Mouse (Mus musculus) cortical plate, adult 2 months (tissue): ENCODE data around the gene Tctex1d1. TPM values are rescaled to one million over a fixed set of nuclear protein-coding genes. Genes with fewer than 3 reads are reported as not detected.

Source experiments
- H3K27ac ChIP-seq: fragments of 200-500 bp; 2 replicates; pipeline ENCODE4 v1.5.1; 2012; ENCODE audit warnings: low read length, control low read depth, inconsistent platforms; ENCODE audit not compliant: insufficient read depth
- H3K4me1 ChIP-seq: fragments of 200-500 bp; 2 replicates; pipeline ENCODE4 v1.6.1; 2011; ENCODE audit warnings: low read length; ENCODE audit not compliant: control insufficient read depth, insufficient read depth
- H3K4me3 ChIP-seq: fragments of 200-500 bp; 2 replicates; pipeline ENCODE4 v1.5.1; 2011; ENCODE audit warnings: mild to moderate bottlenecking, low read length, control low read depth; ENCODE audit not compliant: insufficient read depth
- CTCF ChIP-seq: fragments of 200-500 bp; IDR thresholded peaks from 2 replicates; pipeline ENCODE4 v1.5.1; 2011; ENCODE audit warnings: mild to moderate bottlenecking, control low read depth, low read length; ENCODE audit not compliant: insufficient read depth; ENCODE audit errors: extremely low read depth
- POLR2A ChIP-seq: fragments of 200-500 bp; IDR thresholded peaks from 2 replicates; pipeline ENCODE4 v1.6.1; 2011; ENCODE audit warnings: mild to moderate bottlenecking, low read length, control low read depth; ENCODE audit not compliant: insufficient read depth; ENCODE audit errors: extremely low read depth
- polyA plus RNA-seq: library from polyadenylated mRNA; depleted of rRNA; stranded (reverse); fragments of >200 nt; gene quantifications from 2 replicates; pipeline ENCODE4 v1.2.3, GENCODE M21; 2012

The Tctex1d1 gene
- polyA plus RNA-seq, 1 experiment: 0.63 TPM

GRCm38 (mm10) chr4:102986917-102987316 is 8.5 kb downstream of the Tctex1d1 start:
- H3K4me1 ChIP-seq: no peaks in the 10 kb centered on the region
- no peak overlapping the region for H3K27ac ChIP-seq
- TF ChIP-seq CTCF (peak; percentile 79), POLR2A (no peak)
- H3K4me3 ChIP-seq: no peak overlapping the region

DNA sequence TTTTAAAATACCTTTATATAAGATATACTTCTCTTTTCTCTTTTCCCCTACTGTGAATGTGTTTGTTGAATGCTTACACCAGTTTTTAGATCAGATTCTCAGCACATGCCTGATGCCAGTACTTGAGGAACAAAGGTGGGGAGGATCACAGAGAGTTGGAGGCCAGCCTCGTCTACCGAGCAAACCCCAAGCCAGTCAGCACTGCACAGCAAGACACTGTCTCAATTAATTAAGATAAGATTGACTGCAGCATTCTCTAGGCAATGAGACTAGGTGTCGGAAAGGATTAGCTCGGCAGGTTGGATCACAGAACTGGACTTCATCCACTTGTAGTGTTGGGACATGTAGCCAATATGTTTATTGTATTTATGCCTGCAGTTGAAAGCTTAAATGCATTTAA is 8.9 kb downstream of the Tctex1d1 start:
- no peaks in the 10 kb centered on the region for H3K4me1 ChIP-seq
- TF ChIP-seq POLR2A: no peak
- no peak for TF ChIP-seq CTCF

DNA sequence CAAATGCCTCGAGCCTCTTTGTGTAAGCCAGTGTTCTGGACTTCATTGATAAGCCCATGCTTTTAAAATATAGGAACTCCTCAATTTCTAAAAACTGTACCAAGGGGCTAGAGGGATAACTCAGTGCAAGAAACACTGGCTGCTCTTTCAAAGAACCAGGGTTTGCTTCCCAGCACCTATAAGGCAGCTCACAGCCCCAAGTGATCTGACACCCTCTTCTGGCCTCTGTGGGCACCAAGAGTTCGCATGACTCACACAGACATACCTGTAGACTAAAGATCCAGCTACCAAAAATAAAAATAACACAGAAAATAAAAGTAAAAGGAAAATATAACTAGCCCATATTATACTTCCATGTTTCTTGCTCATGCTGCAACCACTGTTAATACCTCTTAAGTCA is 9.3 kb downstream of the Tctex1d1 start:
- H3K4me3 ChIP-seq: no peak overlapping the region
- no peak for TF ChIP-seq CTCF
- TF ChIP-seq POLR2A: no peak
- H3K4me1 ChIP-seq: no peaks in the 10 kb centered on the region
- no peak overlapping the region for H3K27ac ChIP-seq

More for the DNA sequence above, 8.9 kb downstream of the Tctex1d1 start:
- Histone ChIP-seq H3K4me3 (no peak overlapping the region), H3K27ac (no peak overlapping the region)

DNA sequence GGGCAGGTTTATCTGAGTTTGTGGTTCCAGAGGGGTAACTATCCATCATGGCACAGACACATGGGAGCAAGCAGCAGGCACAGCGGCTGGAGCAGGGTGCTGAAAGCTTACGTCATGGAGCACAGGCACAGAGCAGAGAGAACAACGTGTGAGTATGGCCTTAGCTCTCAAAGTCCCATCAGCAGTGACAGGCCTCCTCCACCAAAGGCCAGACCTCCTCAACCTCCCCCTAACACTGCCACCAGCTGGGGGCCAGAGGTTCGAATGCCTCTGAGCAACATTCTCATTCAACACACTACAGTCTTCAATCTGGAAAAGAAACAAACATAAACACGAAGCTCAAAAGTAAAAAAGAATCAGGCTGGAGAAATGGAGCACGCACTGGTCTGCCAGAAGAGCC is 10.1 kb downstream of the Tctex1d1 start:
- TF ChIP-seq CTCF (no peak), POLR2A (no peak)
- no peak overlapping the region for H3K4me3 ChIP-seq
- H3K27ac ChIP-seq: no peak overlapping the region
- H3K4me1 ChIP-seq: no peaks in the 10 kb centered on the region

- TF ChIP-seq POLR2A (no peak), CTCF (no peak)
- H3K27ac ChIP-seq: no peak overlapping the region
- H3K4me3 ChIP-seq: no peak overlapping the region
- H3K4me1 ChIP-seq: no peaks in the 10 kb centered on the region
These were observed 11.0 kb downstream of the Tctex1d1 start for GRCm38 (mm10) chr4:102989391-102989790.

DNA sequence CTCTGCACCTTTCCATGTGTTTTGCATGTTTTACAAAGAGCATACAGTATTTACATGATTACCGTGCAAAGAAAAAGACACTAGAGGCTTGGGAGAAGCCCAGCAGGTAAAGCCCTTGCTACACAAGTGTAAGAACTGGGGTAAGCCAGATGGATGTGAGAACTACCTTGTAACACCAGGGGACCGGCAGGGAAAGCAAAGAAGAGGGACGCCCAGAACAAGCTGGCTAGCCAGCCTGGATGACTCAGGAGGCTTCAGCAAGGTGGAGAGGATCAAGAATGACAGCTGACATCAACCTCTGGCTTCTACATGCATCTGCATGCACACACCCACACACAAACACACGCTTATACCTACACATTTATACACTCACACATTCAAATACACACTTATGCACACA is 11.6 kb downstream of the Tctex1d1 start:
- Histone ChIP-seq H3K4me3 (no peak overlapping the region), H3K4me1 (no peaks in the 10 kb centered on the region), H3K27ac (no peak overlapping the region)
- TF ChIP-seq POLR2A (no peak), CTCF (no peak)

GRCm38 (mm10) chr4:102990595-102991340 is 12.4 kb downstream of the Tctex1d1 start:
- Histone ChIP-seq H3K4me3 (no peak overlapping the region), H3K27ac (no peak overlapping the region), H3K4me1 (no peaks in the 10 kb centered on the region)
- TF ChIP-seq CTCF: no peak
- TF ChIP-seq POLR2A: no peak

- Histone ChIP-seq H3K4me1 (no peaks in the 10 kb centered on the region), H3K27ac (no peak overlapping the region), H3K4me3 (no peak overlapping the region)
- TF ChIP-seq CTCF: no peak
- no peak for TF ChIP-seq POLR2A
These were observed 13.3 kb downstream of the Tctex1d1 start for GRCm38 (mm10) chr4:102991685-102992084.

GRCm38 (mm10) chr4:103004681-103005080 is 26.3 kb downstream of the Tctex1d1 start:
- Histone ChIP-seq H3K4me3 (no peak overlapping the region), H3K27ac (no peak overlapping the region), H3K4me1 (no peaks in the 10 kb centered on the region)
- TF ChIP-seq POLR2A (no peak), CTCF (no peak)

GRCm38 (mm10) chr4:103005190-103005945 is 27.0 kb downstream of the Tctex1d1 start:
- Histone ChIP-seq H3K4me1 (no peaks in the 10 kb centered on the region), H3K27ac (no peak overlapping the region), H3K4me3 (no peak overlapping the region)
- TF ChIP-seq CTCF: no peak
- TF ChIP-seq POLR2A: no peak
